Mouse (Mus musculus) hindbrain, postnatal 0 days (tissue): ENCODE measurements around the gene Pus1. TPM values are rescaled to one million over a fixed set of nuclear protein-coding genes. Genes with fewer than 3 reads are reported as not detected.

Source experiments
- ATAC-seq: fragments of 200-750 bp; cut with Nextera tagmentation; 2 replicates; pipeline ENCODE4 v1.8.0; 2017; ENCODE audit warnings: mild to moderate bottlenecking, moderate TSS enrichment, moderate library complexity
- DNase-seq: peaks from one replicate; pipeline ENCODE4 v3.0.0-alpha.2; 2015; ENCODE audit warnings: low spot score
- H3K27ac ChIP-seq: fragments of 300-500 bp; sonication (generic); 2 replicates; pipeline ENCODE4 v1.5.1; 2014; ENCODE audit warnings: mild to moderate bottlenecking
- H3K27me3 ChIP-seq: fragments of 300-500 bp; sonication (generic); 2 replicates; pipeline ENCODE4 v1.6.1; 2014; ENCODE audit warnings: low read length, mixed read lengths; ENCODE audit not compliant: insufficient read depth
- H3K36me3 ChIP-seq: fragments of 300-500 bp; sonication (generic); 2 replicates; pipeline ENCODE4 v1.6.1; 2014; ENCODE audit warnings: low read length, mixed read lengths; ENCODE audit not compliant: insufficient read depth
- H3K4me1 ChIP-seq: fragments of 300-500 bp; sonication (generic); 2 replicates; pipeline ENCODE4 v1.6.1; 2014; ENCODE audit warnings: antibody characterized with exemption, low read length, mixed read lengths; ENCODE audit not compliant: insufficient read depth
- H3K4me2 ChIP-seq: fragments of 300-500 bp; sonication (generic); 2 replicates; pipeline ENCODE4 v1.6.1; 2014; ENCODE audit warnings: low read depth, mild to moderate bottlenecking, low read length, moderate library complexity, mixed read lengths
- H3K4me3 ChIP-seq: fragments of 300-500 bp; sonication (generic); 2 replicates; pipeline ENCODE4 v1.5.1; 2014; ENCODE audit warnings: low read length
- H3K9ac ChIP-seq: fragments of 300-500 bp; sonication (generic); replicated peaks from 2 replicates; pipeline ENCODE4 v1.6.1; 2014; ENCODE audit warnings: mild to moderate bottlenecking, low read length, moderate library complexity, mixed read lengths
- H3K9me3 ChIP-seq: fragments of 300-500 bp; sonication (generic); 2 replicates; pipeline ENCODE4 v1.6.1; 2016; ENCODE audit warnings: low read length, mixed read lengths
- CTCF ChIP-seq: IDR thresholded peaks from 2 replicates; pipeline ENCODE4 v1.5.1; 2016; ENCODE audit warnings: antibody characterized with exemption, control low read depth, low read depth
- WGBS: fragments of 180-500 bp; shearing (Covaris S2); extraction: QIAGEN DNeasy Blood & Tissue Kit; methylation state at CpG from one replicate; pipeline ENCODE4 v1.1.7; 2014; 5-methylcytosine and 5-hydroxymethylcytosine counted together
- polyA plus RNA-seq: library from polyadenylated mRNA; unstranded; fragments of >200 nt; fragmentation: Nextera tagmentation; extraction: Ambion mirVana; gene quantifications from 2 replicates; pipeline ENCODE4 v1.2.1, GENCODE M21; 2015
- total RNA-seq: library from RNA; depleted of rRNA; stranded (reverse); fragments of >200 nt; gene quantifications from 2 replicates; pipeline ENCODE4 v1.2.3, GENCODE M21; 2014; rRNA removed

Pus1 gene
- total RNA-seq (14.1 and 15.0 TPM in 2 replicates), polyA plus RNA-seq (20.2 and 21.8 TPM in 2 replicates)

GRCm38 (mm10) chr5:110779998-110780760 lies at the start of gene Pus1:
TSS of gene Pus1 (minus strand) at chr5:110780659.
- Histone ChIP-seq H3K27ac (peak within 1 kb of the TSS; percentile 34; the same call in 1 of the 2 replicates), H3K4me2 (peak within 1 kb of the TSS; percentile 84), H3K4me3 (peak within 1 kb of the TSS; percentile 74), H3K9me3 (no peaks in the 10 kb centered on the region), H3K36me3 (peaks cover 4% of the 10 kb centered on the region; the same call in 1 of the 2 replicates), H3K27me3 (no peaks in the 10 kb centered on the region), H3K4me1 (no peaks in the 10 kb centered on the region), H3K9ac (peak within 1 kb of the TSS; percentile 76)
- DNase-seq: peak; percentile 94
- TF ChIP-seq CTCF: no peak
- peak; percentile 84 for ATAC-seq
- 1% methylated on average over 57 of the region's 57 CpGs for WGBS

DNA sequence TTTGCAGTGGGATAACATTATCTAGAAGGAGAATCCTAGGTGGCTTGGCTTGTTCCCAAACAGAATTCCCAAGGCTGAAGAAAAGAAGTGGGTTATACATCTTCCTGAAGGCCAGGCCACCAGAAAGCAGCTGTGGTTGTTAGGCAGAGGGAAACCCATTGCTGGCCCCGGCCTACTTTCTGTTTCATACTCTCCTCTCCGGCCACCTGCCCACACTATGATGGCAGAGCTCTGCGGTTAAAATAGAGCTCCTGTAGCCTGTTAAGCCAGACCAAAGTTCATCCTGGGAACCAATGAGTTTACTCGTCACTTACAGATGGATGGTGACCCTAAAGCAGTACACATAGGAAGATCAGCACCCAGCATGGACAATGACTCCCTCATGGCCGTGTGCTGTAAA lies 47.1 kb upstream of the Pus1 start:
- Histone ChIP-seq H3K27me3 (no peaks in the 10 kb centered on the region), H3K4me3 (no peak overlapping the region), H3K27ac (no peak overlapping the region), H3K4me1 (no peaks in the 10 kb centered on the region), H3K9ac (no peak overlapping the region), H3K9me3 (no peaks in the 10 kb centered on the region), H3K36me3 (no peaks in the 10 kb centered on the region), H3K4me2 (no peak overlapping the region)
- TF ChIP-seq CTCF: no peak
- no peak for ATAC-seq
- DNase-seq: no peak
- 88% methylated on average over 5 of the region's 5 CpGs for WGBS

DNA sequence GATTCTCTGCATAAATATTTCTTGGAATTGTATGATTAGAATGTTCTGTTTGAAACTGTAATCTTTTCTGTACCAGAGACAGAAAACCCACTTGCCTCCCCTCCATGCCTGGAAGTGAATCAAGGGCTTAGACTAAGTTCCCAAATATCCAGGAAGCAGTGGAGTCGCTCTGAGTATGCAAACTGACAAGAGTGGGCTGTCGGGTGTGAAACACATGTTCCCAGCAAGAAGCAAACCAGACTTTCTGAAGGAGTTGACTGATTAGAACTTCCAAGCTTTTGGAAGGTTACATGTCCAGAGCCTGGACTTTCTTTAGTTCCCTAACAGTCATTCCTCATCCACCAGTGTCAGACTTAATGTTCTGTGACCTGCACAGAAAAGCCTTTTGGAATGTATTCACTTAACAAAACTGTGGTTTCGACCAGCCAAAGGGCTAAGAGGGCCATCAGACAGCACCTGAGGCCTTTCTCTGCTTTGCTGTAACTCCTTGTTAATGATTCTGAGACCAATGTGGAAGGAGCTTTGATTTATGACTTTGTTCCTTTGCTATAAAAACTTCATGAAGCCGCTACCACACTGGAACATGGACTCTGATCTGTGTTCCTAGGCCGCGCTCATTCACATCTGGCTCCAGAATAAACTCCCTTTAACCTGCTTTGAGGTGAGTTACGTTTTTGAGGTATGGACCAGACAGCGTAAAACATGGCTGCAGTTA lies 46.5 kb upstream of the Pus1 start:
- no peak for DNase-seq
- 91% methylated on average over 8 of the region's 8 CpGs for WGBS

DNA sequence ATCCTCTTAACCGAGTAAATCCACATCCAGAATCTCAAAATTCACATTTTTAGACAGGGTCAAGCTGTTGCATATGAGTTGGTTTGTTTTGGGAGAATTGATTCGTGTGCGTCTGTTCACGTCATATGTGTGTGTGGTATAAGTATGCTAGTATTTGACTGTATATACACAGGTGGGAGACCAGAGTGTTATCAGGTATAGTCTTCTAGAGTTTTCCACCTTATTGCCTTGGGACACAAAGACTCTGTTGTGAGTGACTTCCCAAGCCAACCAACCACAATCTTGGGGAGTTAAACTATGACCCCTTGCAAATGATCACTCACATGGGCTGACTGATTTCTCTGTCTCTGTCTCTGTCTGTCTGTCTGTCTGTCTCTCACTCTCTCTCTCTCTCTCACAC lies 44.0 kb upstream of the Pus1 start:
- DNase-seq: no peak
- Histone ChIP-seq H3K27ac (no peak overlapping the region), H3K9ac (no peak overlapping the region), H3K4me2 (no peak overlapping the region), H3K36me3 (no peaks in the 10 kb centered on the region), H3K4me3 (no peak overlapping the region), H3K9me3 (no peaks in the 10 kb centered on the region), H3K4me1 (no peaks in the 10 kb centered on the region), H3K27me3 (no peaks in the 10 kb centered on the region)
- TF ChIP-seq CTCF: no peak
- no peak for ATAC-seq
- 88% methylated on average over 4 of the region's 4 CpGs for WGBS

More for the DNA sequence above, 46.5 kb upstream of the Pus1 start:
- Histone ChIP-seq H3K4me2 (no peak overlapping the region), H3K4me3 (no peak overlapping the region), H3K9me3 (no peaks in the 10 kb centered on the region), H3K27me3 (no peaks in the 10 kb centered on the region), H3K9ac (no peak overlapping the region), H3K36me3 (no peaks in the 10 kb centered on the region), H3K27ac (no peak overlapping the region), H3K4me1 (no peaks in the 10 kb centered on the region)
- ATAC-seq: no peak
- TF ChIP-seq CTCF: no peak

DNA sequence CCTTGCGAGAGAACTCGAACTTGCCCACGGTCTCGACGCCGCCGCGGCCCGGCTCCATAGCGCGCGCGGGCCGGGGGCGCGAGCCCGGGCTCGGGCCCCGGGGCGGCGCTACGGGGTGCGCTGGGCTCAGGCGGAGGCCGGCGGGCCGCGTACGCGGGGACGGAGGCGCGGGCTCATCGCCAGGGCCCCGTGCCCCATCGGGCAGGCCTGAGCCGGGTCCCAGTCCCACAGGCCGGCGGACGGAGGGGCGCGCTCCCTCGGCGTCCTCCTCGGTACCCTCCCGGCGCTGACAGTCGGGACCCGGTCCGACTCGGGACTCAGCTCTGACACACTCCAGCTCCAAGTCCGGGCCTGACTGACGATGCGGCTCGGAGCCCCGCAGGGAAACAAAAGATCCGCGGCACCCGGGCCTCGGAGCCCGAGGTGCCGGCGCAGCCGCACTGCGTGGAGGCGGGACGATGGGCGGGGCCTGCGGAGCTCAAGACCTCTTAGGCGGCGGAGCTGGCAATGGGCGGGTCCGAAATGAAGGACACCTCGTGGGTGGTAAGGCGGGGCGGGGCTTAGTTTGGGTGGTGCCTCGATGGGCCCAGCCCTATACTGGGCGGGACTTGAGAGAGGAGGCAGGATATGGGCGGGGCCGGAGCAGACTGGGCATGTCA lies 29.3 kb upstream of the Pus1 start, which contains the start of gene Ulk1:
Ulk1 (minus strand) TSS at position 431 of the 659 bp plus-strand sequence.
- Histone ChIP-seq H3K4me3 (peak within 1 kb of the TSS; percentile 67), H3K9me3 (no peaks in the 10 kb centered on the region), H3K36me3 (no peaks in the 10 kb centered on the region), H3K4me1 (peaks cover 23% of the 10 kb centered on the region), H3K9ac (peak within 1 kb of the TSS; percentile 87), H3K27ac (peak within 1 kb of the TSS; percentile 83), H3K27me3 (no peaks in the 10 kb centered on the region), H3K4me2 (peak within 1 kb of the TSS; percentile 95)
- ATAC-seq: peak; percentile 98
- no peak for TF ChIP-seq CTCF
- WGBS: under 1% methylated on average over 71 of the region's 80 CpGs
- peak; percentile 100 for DNase-seq

- Histone ChIP-seq H3K4me1 (peaks cover 23% of the 10 kb centered on the region), H3K4me3 (peak overlapping the region; percentile 67), H3K27ac (peak overlapping the region; percentile 83), H3K36me3 (no peaks in the 10 kb centered on the region), H3K9ac (peak overlapping the region; percentile 87), H3K4me2 (peak overlapping the region; percentile 95), H3K27me3 (no peaks in the 10 kb centered on the region), H3K9me3 (no peaks in the 10 kb centered on the region)
- no peak for TF ChIP-seq CTCF
- ATAC-seq (no peak), DNase-seq (peak; percentile 16)
- WGBS: 2% methylated on average over 27 of the region's 27 CpGs
Observed at GRCm38 (mm10) chr5:110808821-110809666, 28.6 kb upstream of the Pus1 start.
